Mouse (Mus musculus) liver, embryonic 15.5 days (tissue): ENCODE results near the gene Stk35. TPM values are rescaled to one million over a fixed set of nuclear protein-coding genes. Genes with fewer than 3 reads are reported as not detected.

Experiments
- ATAC-seq: fragments of 200-750 bp; cut with Nextera tagmentation; 2 replicates; pipeline ENCODE4 v1.8.0; 2017; ENCODE audit warnings: moderate number of reproducible peaks, mild to moderate bottlenecking, moderate library complexity; ENCODE audit not compliant: insufficient read depth
- H3K27ac ChIP-seq: fragments of 300-500 bp; sonication (generic); replicated peaks from 2 replicates; pipeline ENCODE4 v1.5.1; 2015; ENCODE audit warnings: mild to moderate bottlenecking, inconsistent platforms
- H3K27me3 ChIP-seq: fragments of 300-500 bp; sonication (generic); 2 replicates; pipeline ENCODE4 v1.6.1; 2015; ENCODE audit warnings: mild to moderate bottlenecking, inconsistent platforms
- H3K36me3 ChIP-seq: fragments of 300-500 bp; sonication (generic); replicated peaks from 2 replicates; pipeline ENCODE4 v1.6.1; 2015; ENCODE audit warnings: moderate library complexity, mild to moderate bottlenecking, inconsistent platforms
- H3K4me1 ChIP-seq: fragments of 300-500 bp; sonication (generic); replicated peaks from 2 replicates; pipeline ENCODE4 v1.6.1; 2015; ENCODE audit warnings: inconsistent platforms
- H3K4me2 ChIP-seq: fragments of 300-500 bp; sonication (generic); 2 replicates; pipeline ENCODE4 v1.6.1; 2015; ENCODE audit warnings: moderate library complexity, mild to moderate bottlenecking, inconsistent platforms
- H3K4me3 ChIP-seq: fragments of 300-500 bp; sonication (generic); replicated peaks from 2 replicates; pipeline ENCODE4 v1.5.1; 2015; ENCODE audit warnings: mild to moderate bottlenecking, inconsistent platforms
- H3K9ac ChIP-seq: fragments of 300-500 bp; sonication (generic); 2 replicates; pipeline ENCODE4 v1.6.1; 2015; ENCODE audit warnings: moderate library complexity, mild to moderate bottlenecking, inconsistent platforms
- H3K9me3 ChIP-seq: fragments of 300-500 bp; sonication (generic); replicated peaks from 2 replicates; pipeline ENCODE4 v1.6.1; 2016; ENCODE audit warnings: inconsistent platforms
- WGBS: fragments of 180-500 bp; shearing (Covaris S2); methylation state at CpG from one replicate; pipeline ENCODE4 v1.1.7; 2015; ENCODE audit warnings: mixed read lengths; ENCODE audit not compliant: insufficient replicate concordance; 5-methylcytosine and 5-hydroxymethylcytosine counted together
- polyA plus RNA-seq: library from polyadenylated mRNA; unstranded; fragments of >200 nt; fragmentation: Nextera tagmentation; extraction: Ambion mirVana; gene quantifications from 2 replicates; pipeline ENCODE4 v1.2.1, GENCODE M21; 2015

The Stk35 gene
- polyA plus RNA-seq, result 3.7 and 4.6 TPM in 2 replicates

GRCm38 (mm10) chr2:129800271-129800903, at the start of gene Stk35:
TSS of gene Stk35 (plus strand) at chr2:129800517.
- H3K27ac ChIP-seq, result peak within 1 kb of the TSS; percentile 92
- H3K4me3 ChIP-seq, result peak within 1 kb of the TSS; percentile 94
- peaks cover 32% of the 10 kb centered on the region for H3K4me1 ChIP-seq
- under 1% methylated on average over 63 of the region's 63 CpGs for WGBS
- H3K9ac ChIP-seq, result peak within 1 kb of the TSS; percentile 91
- peak within 1 kb of the TSS; percentile 85 for H3K4me2 ChIP-seq
- no peaks in the 10 kb centered on the region for H3K9me3 ChIP-seq
- H3K36me3 ChIP-seq, result peaks cover 32% of the 10 kb centered on the region
- ATAC-seq, result peak; percentile 86
- no peaks in the 10 kb centered on the region for H3K27me3 ChIP-seq

GRCm38 (mm10) chr2:129782046-129782445, 18.3 kb upstream of the Stk35 start:
- WGBS, result 71% methylated on average over 1 of the region's 1 CpGs
- no peak for ATAC-seq
- no peaks in the 10 kb centered on the region for H3K9me3 ChIP-seq

DNA sequence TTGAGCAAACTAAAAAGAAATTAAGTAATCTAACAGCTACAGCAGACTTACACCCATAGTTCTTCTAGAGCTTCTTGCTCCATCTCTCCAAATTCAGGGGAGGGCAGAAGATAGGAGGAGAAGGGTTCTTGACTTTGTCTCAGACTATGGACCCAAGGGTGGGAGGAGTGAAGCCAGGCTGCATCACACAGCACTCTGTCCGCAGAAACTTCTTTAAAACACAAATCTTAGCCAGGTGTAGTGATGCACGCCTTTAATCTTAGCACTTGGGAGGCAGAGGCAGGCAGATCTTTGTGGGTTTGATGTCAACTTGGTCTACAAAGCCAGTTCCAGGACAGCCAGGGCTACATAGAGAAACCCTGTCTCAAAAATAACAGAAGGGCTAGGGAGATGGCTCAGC, 3.8 kb upstream of the Stk35 start:
- H3K9ac ChIP-seq, result no peak overlapping the region
- H3K9me3 ChIP-seq, result no peaks in the 10 kb centered on the region
- peaks cover 8% of the 10 kb centered on the region for H3K4me1 ChIP-seq
- no peaks in the 10 kb centered on the region for H3K27me3 ChIP-seq
- H3K36me3 ChIP-seq, result no peaks in the 10 kb centered on the region
- no peak overlapping the region for H3K27ac ChIP-seq
- 64% methylated on average over 2 of the region's 2 CpGs for whole genome bisulfite sequencing
- no peak overlapping the region for H3K4me2 ChIP-seq
- no peak for ATAC-seq
- no peak overlapping the region for H3K4me3 ChIP-seq

More at GRCm38 (mm10) chr2:129782046-129782445, 18.3 kb upstream of the Stk35 start:
- H3K9ac ChIP-seq, result no peak overlapping the region
- no peaks in the 10 kb centered on the region for H3K27me3 ChIP-seq
- H3K27ac ChIP-seq, result no peak overlapping the region
- H3K36me3 ChIP-seq, result no peaks in the 10 kb centered on the region
- no peak overlapping the region for H3K4me2 ChIP-seq
- no peak overlapping the region for H3K4me3 ChIP-seq
- H3K4me1 ChIP-seq, result no peaks in the 10 kb centered on the region

GRCm38 (mm10) chr2:129797709-129798108, 2.6 kb upstream of the Stk35 start:
- Histone ChIP-seq H3K4me1 (peaks cover 19% of the 10 kb centered on the region), H3K27ac (no peak overlapping the region), H3K9ac (no peak overlapping the region), H3K27me3 (no peaks in the 10 kb centered on the region), H3K36me3 (peaks cover 7% of the 10 kb centered on the region), H3K4me3 (no peak overlapping the region), H3K4me2 (no peak overlapping the region), H3K9me3 (no peaks in the 10 kb centered on the region)
- no peak for ATAC-seq
- WGBS, result 72% methylated on average over 2 of the region's 3 CpGs

- H3K27ac ChIP-seq, result no peak overlapping the region
- peaks cover 14% of the 10 kb centered on the region for H3K36me3 ChIP-seq
- H3K9me3 ChIP-seq, result no peaks in the 10 kb centered on the region
- H3K4me2 ChIP-seq, result no peak overlapping the region
- no peak for ATAC-seq
- H3K4me1 ChIP-seq, result peaks cover 26% of the 10 kb centered on the region
- no peak overlapping the region for H3K9ac ChIP-seq
- H3K4me3 ChIP-seq, result no peak overlapping the region
- H3K27me3 ChIP-seq, result no peaks in the 10 kb centered on the region
These were observed 1.9 kb upstream of the Stk35 start for GRCm38 (mm10) chr2:129798410-129798809.

- no peak; the same call in 1 of the 2 replicates for ATAC-seq
- peaks cover 32% of the 10 kb centered on the region for H3K4me1 ChIP-seq
- H3K27ac ChIP-seq, result peak overlapping the region; percentile 92
- peaks cover 37% of the 10 kb centered on the region for H3K36me3 ChIP-seq
- 0% methylated on average over 32 of the region's 32 CpGs for WGBS
- H3K4me3 ChIP-seq, result peak overlapping the region; percentile 94
- peak overlapping the region; percentile 91 for H3K9ac ChIP-seq
- H3K27me3 ChIP-seq, result no peaks in the 10 kb centered on the region
- H3K4me2 ChIP-seq, result peak overlapping the region; percentile 85
- H3K9me3 ChIP-seq, result no peaks in the 10 kb centered on the region
These were observed 550 bp downstream of the Stk35 start for GRCm38 (mm10) chr2:129800904-129801230.

- Histone ChIP-seq H3K9me3 (no peaks in the 10 kb centered on the region), H3K9ac (peak overlapping the region; percentile 91), H3K36me3 (peaks cover 41% of the 10 kb centered on the region), H3K27ac (peak overlapping the region; percentile 92), H3K4me1 (peaks cover 32% of the 10 kb centered on the region), H3K4me3 (peak overlapping the region; percentile 94), H3K4me2 (peak overlapping the region; percentile 85), H3K27me3 (no peaks in the 10 kb centered on the region)
- under 1% methylated on average over 73 of the region's 73 CpGs for WGBS
- ATAC-seq, result peak; percentile 65
These were observed 1.1 kb downstream of the Stk35 start for GRCm38 (mm10) chr2:129801231-129802029.

GRCm38 (mm10) chr2:129805486-129805885, 5.2 kb downstream of the Stk35 start:
- no peak overlapping the region for H3K27ac ChIP-seq
- no peak overlapping the region for H3K9ac ChIP-seq
- peaks cover 24% of the 10 kb centered on the region for H3K4me1 ChIP-seq
- no peak overlapping the region for H3K4me3 ChIP-seq
- H3K27me3 ChIP-seq, result no peaks in the 10 kb centered on the region
- no peaks in the 10 kb centered on the region for H3K9me3 ChIP-seq
- WGBS, result 90% methylated on average over 4 of the region's 4 CpGs
- no peak overlapping the region for H3K4me2 ChIP-seq
- ATAC-seq, result no peak
- peaks cover 71% of the 10 kb centered on the region for H3K36me3 ChIP-seq

- Histone ChIP-seq H3K9me3 (no peaks in the 10 kb centered on the region), H3K4me2 (no peak overlapping the region), H3K9ac (no peak overlapping the region), H3K27ac (no peak overlapping the region), H3K27me3 (no peaks in the 10 kb centered on the region), H3K4me1 (peaks cover 24% of the 10 kb centered on the region), H3K4me3 (no peak overlapping the region), H3K36me3 (peaks cover 81% of the 10 kb centered on the region)
- 82% methylated on average over 2 of the region's 2 CpGs for WGBS
- ATAC-seq, result no peak
These were observed 6.2 kb downstream of the Stk35 start for GRCm38 (mm10) chr2:129806486-129806885.

GRCm38 (mm10) chr2:129810563-129810962, 10.2 kb downstream of the Stk35 start:
- no peaks in the 10 kb centered on the region for H3K27me3 ChIP-seq

GRCm38 (mm10) chr2:129814033-129814432, 13.7 kb downstream of the Stk35 start:
- ATAC-seq, result peak; percentile 76
- 23% methylated on average over 3 of the region's 3 CpGs for WGBS
- no peak overlapping the region for H3K9ac ChIP-seq
- no peaks in the 10 kb centered on the region for H3K27me3 ChIP-seq
- no peak overlapping the region for H3K4me2 ChIP-seq
- H3K36me3 ChIP-seq, result peaks cover 90% of the 10 kb centered on the region
- no peak overlapping the region for H3K27ac ChIP-seq
- H3K9me3 ChIP-seq, result no peaks in the 10 kb centered on the region
- H3K4me3 ChIP-seq, result no peak overlapping the region
- H3K4me1 ChIP-seq, result peaks cover 30% of the 10 kb centered on the region

More at GRCm38 (mm10) chr2:129810563-129810962, 10.2 kb downstream of the Stk35 start:
- peaks cover 28% of the 10 kb centered on the region for H3K4me1 ChIP-seq
- H3K9ac ChIP-seq, result no peak overlapping the region
- no peak overlapping the region for H3K27ac ChIP-seq
- no peak for ATAC-seq
- no peaks in the 10 kb centered on the region for H3K9me3 ChIP-seq
- WGBS, result 81% methylated on average over 7 of the region's 7 CpGs
- no peak overlapping the region for H3K4me2 ChIP-seq
- peaks cover 81% of the 10 kb centered on the region for H3K36me3 ChIP-seq
- no peak overlapping the region for H3K4me3 ChIP-seq
